21 mouse cellular contexts compared by ENCODE assay signal in genomic region chr17:34207866-34208265, GRCm38 (mm10). TPM values are rescaled to one million over a fixed set of nuclear protein-coding genes. Genes with fewer than 3 reads are reported as not detected.
A peak's percentile ranks its signal among the peaks of the same experiment; 100 is the strongest.
DNase-seq lines count a peak whose midpoint lies in the region; ATAC-seq lines count a peak whose summit lies in the region.
"Had no signal": no experiment of that assay in that cellular context is flagged by ENCODE, and none has a peak within 500 bp of the region (broad histone marks: within the 10 kb centered on the region; RNA-seq: fewer than 3 reads in every experiment).

No protein-coding gene starts in this region.

- no peak overlapping the region for H3K9ac ChIP-seq in heart, embryonic 11.5 days (ENCODE audit: low read depth, low read length)
- H3K9ac ChIP-seq: forebrain, embryonic 13.5 days; heart, embryonic 12.5 days; heart, embryonic 15.5 days; hindbrain, embryonic 12.5 days; hindbrain, embryonic 15.5 days had no signal

- no peak for ATAC-seq in heart, embryonic 11.5 days (replicated peaks; ENCODE audit: insufficient number of reproducible peaks, low FRiP score, low TSS enrichment)
- ATAC-seq: forebrain, embryonic 13.5 days; forebrain, embryonic 16.5 days had no signal

- 94% methylated on average over 9 of the region's 9 CpGs for WGBS in heart, embryonic 11.5 days (ENCODE audit: insufficient replicate concordance)

- H3K4me2 ChIP-seq in heart, embryonic 11.5 days = no peak overlapping the region
- H3K4me2 ChIP-seq: forebrain, embryonic 13.5 days; heart, embryonic 12.5 days; heart, embryonic 15.5 days; hindbrain, embryonic 12.5 days; hindbrain, embryonic 15.5 days had no signal

- H3K4me3 ChIP-seq in heart, embryonic 11.5 days (ENCODE audit: low read depth, low read length) = no peak overlapping the region
- H3K4me3 ChIP-seq: forebrain, embryonic 10.5 days; forebrain, embryonic 13.5 days; heart, embryonic 12.5 days; heart, embryonic 15.5 days; hindbrain, embryonic 12.5 days; hindbrain, embryonic 15.5 days had no signal

- peak; percentile 88 for DNase-seq in heart, adult 11 months
- DNase-seq in layer of hippocampus, adult 9-11 months = peak; percentile 1
- DNase-seq in layer of hippocampus, adult 9-10 months (ENCODE audit: low spot score) = no peak
- DNase-seq in testis, postnatal 10 days (ENCODE audit: low spot score) = peak; percentile 33
- DNase-seq in testis, postnatal 14 days (ENCODE audit: low spot score) = no peak
- peak; percentile 0 to 1 for DNase-seq in B cell, adult 2 months
- DNase-seq in retina, embryonic 14.5 days (ENCODE audit: low spot score) = no peak
- DNase-seq: cerebellum, adult 11 months; cerebellum, adult 2 months; gastrocnemius, postnatal 10 days; gastrocnemius, postnatal 36 days; heart, postnatal 10 days had no signal

- H3K4me1 ChIP-seq in heart, embryonic 11.5 days (ENCODE audit: control insufficient read depth, insufficient read depth, low read length) = peaks cover 11% of the 10 kb centered on the region; the same call in 1 of the 2 replicates

- H3K27ac ChIP-seq in heart, embryonic 11.5 days (ENCODE audit: low read depth, low read length) = no peak overlapping the region
- H3K27ac ChIP-seq: forebrain, embryonic 10.5 days; forebrain, embryonic 13.5 days; heart, embryonic 15.5 days; hindbrain, embryonic 12.5 days; hindbrain, embryonic 15.5 days had no signal

- no peaks in the 10 kb centered on the region; the same call in 1 of the 2 replicates for H3K9me3 ChIP-seq in heart, embryonic 11.5 days (replicated peaks; ENCODE audit: control insufficient read depth, low read length)
- H3K9me3 ChIP-seq: forebrain, embryonic 13.5 days; heart, embryonic 15.5 days; hindbrain, embryonic 12.5 days; hindbrain, embryonic 15.5 days had no signal

- peaks cover 56% of the 10 kb centered on the region for H3K27me3 ChIP-seq in heart, embryonic 11.5 days (ENCODE audit: control insufficient read depth, insufficient read depth, low read length)

- H3K36me3 ChIP-seq in heart, embryonic 11.5 days (ENCODE audit: control insufficient read depth, insufficient read depth, low read length) = no peaks in the 10 kb centered on the region
- H3K36me3 ChIP-seq: forebrain, embryonic 10.5 days; heart, embryonic 12.5 days; heart, embryonic 15.5 days; hindbrain, embryonic 12.5 days; hindbrain, embryonic 15.5 days had no signal

RNA-seq across cellular contexts. Expression of gene Tap2, which starts 4.5 kb away (rescaled TPM):
- 0.44 and 1.4 TPM in 2 replicates for polyA plus RNA-seq in heart, embryonic 11.5 days (2014; fragmentation: Nextera tagmentation; extraction: Ambion mirVana)

RNA-seq across cellular contexts. Expression of gene Psmb8, which starts 10.3 kb away (rescaled TPM):
- 1.5 and 2.5 TPM in 2 replicates for polyA plus RNA-seq in heart, embryonic 11.5 days (2014; fragmentation: Nextera tagmentation; extraction: Ambion mirVana)

RNA-seq across cellular contexts. Expression of gene Psmb9, which starts 20.3 kb away (rescaled TPM):
- polyA plus RNA-seq in heart, embryonic 11.5 days (2014; fragmentation: Nextera tagmentation; extraction: Ambion mirVana) = 0.42 and 0.59 TPM in 2 replicates

RNA-seq across cellular contexts. Expression of gene Tap1, which starts 20.5 kb away (rescaled TPM):
- polyA plus RNA-seq in heart, embryonic 11.5 days (2014; fragmentation: Nextera tagmentation; extraction: Ambion mirVana) = 0.63 and 0.86 TPM in 2 replicates

RNA-seq across cellular contexts. Expression of gene H2-Ob, which starts 30.8 kb away (rescaled TPM):
- not detected in 2 replicates for polyA plus RNA-seq in heart, embryonic 11.5 days (2014; fragmentation: Nextera tagmentation; extraction: Ambion mirVana)
- polyA plus RNA-seq: embryonic facial prominence, embryonic 11.5 days; forebrain, embryonic 10.5 days; forebrain, embryonic 13.5 days; hindbrain, embryonic 12.5 days had no signal

Comparison
In these comparisons a context has a peak if more than half of its experiments do, and no peak if none do; other contexts are left out.
1. DNase-seq: peak in heart, adult 11 months (single experiment), layer of hippocampus, adult 9-11 months (single experiment), testis, postnatal 10 days (single experiment) and B cell, adult 2 months (2 of 2); none in layer of hippocampus, adult 9-10 months (single experiment), testis, postnatal 14 days (single experiment) and retina, embryonic 14.5 days (single experiment).